Mouse (Mus musculus): ENCODE results near the gene Tcp11x2.
A peak's percentile ranks its signal among the peaks of the same experiment; 100 is the strongest.

The Tcp11x2 gene

DNA sequence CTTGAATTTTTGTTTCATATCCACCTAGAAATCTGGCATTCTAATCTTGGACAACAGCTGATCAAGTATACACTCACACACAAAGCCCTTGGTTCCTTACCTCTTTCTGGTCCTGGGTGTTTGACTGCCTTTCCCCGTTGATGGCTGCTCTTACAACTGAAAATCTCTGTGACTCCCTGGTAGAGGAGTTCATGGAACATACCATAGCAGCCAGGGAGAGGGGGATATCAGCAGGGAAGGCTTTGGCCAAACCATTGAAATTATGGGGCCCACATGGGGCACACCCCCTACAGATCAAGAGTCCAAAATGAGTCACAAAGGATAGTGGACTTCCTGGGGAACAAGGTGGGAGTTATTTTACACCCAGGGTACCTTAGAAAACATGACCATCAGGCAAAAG is at the start of gene Tcp11x2:
Tcp11x2 (minus strand) TSS at position 158 of the 400 bp plus-strand sequence.
- no peak for DNase-seq (ENCODE audit: low read depth, low spot score)

DNA sequence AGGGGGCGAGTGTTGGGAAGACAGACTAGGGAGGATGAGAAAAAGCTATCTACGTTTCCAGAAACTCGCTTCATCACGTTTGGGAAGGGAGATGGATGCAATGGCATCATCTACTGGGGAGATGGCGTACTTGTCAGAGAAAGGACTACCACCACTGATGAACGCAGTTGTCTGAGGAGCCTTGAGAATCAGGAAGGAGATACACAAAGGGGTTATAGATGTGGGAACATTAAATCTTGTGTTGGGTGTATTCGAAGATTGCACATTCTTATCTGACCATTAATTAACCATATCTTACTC is 49.4 kb upstream of the Tcp11x2 start:
- no peak for DNase-seq (ENCODE audit: low read depth, low spot score)

GRCm38 (mm10) chrX:135742304-135743055 is 48.9 kb upstream of the Tcp11x2 start, which contains the start of the genes Armcx5 and Gprasp1:
Gene Armcx5 (plus strand): TSS chrX:135742733.
Gene Gprasp1 (plus strand): TSS chrX:135742733.
- DNase-seq (ENCODE audit: low read depth, low spot score): peak; percentile 55

GRCm38 (mm10) chrX:135738730-135739520 is 45.3 kb upstream of the Tcp11x2 start:
- no peak for DNase-seq (ENCODE audit: low read depth, low spot score)

DNA sequence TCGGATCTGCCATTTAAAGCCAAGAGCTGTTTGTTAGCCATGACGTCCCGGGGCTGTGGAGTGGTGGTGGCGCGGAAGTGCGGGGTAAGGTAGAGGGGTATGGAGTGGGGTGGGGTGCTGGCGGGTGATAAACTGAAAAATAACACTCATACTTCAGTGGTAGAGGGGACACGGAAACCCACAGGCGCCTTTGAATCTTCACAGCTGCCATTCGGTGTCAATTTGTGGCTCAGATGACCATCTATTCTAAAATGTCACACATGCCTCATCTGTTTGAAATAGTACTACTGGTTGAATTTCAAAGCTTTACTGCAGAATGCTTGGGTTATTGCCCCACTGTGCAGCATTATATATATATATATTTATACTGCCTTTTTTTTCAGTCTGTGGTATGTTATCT is 31.6 kb upstream of the Tcp11x2 start, which contains the start of gene Tmsb15a:
Tmsb15a (minus strand) TSS at position 101 of the 400 bp plus-strand sequence.
- no peak for DNase-seq (ENCODE audit: low read depth, low spot score)

- no peak for DNase-seq (ENCODE audit: low read depth, low spot score)
These were observed 19.3 kb upstream of the Tcp11x2 start for GRCm38 (mm10) chrX:135712845-135713244.

- DNase-seq (ENCODE audit: low read depth, low spot score): no peak
These were observed 10.8 kb upstream of the Tcp11x2 start for GRCm38 (mm10) chrX:135704349-135704748.

GRCm38 (mm10) chrX:135703111-135703510 is 9.5 kb upstream of the Tcp11x2 start:
- DNase-seq (ENCODE audit: low read depth, low spot score): no peak

- DNase-seq (ENCODE audit: low read depth, low spot score): no peak
These were observed 5.8 kb downstream of the Tcp11x2 start for GRCm38 (mm10) chrX:135687802-135688201.

DNA sequence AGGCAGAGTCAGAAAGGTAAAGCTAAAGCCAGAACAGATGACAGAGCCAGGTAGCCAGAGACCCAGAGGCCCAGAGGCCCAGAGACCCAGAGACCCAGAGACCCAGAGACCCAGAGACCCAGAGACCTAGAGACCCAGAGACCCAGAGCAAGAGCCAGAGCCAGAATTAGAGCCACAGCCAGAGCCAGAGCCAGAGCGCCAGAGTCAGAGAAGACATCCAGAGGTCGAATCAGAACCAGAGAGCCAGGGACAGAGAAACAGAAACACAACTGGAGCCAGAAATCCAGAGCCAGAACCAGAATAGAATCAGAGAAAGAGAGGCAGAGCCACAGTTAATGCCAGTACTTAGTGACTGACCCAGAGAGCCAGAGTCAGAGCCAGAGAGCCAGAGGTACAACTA is 11.7 kb downstream of the Tcp11x2 start:
- no peak for DNase-seq (ENCODE audit: low read depth, low spot score)

DNA sequence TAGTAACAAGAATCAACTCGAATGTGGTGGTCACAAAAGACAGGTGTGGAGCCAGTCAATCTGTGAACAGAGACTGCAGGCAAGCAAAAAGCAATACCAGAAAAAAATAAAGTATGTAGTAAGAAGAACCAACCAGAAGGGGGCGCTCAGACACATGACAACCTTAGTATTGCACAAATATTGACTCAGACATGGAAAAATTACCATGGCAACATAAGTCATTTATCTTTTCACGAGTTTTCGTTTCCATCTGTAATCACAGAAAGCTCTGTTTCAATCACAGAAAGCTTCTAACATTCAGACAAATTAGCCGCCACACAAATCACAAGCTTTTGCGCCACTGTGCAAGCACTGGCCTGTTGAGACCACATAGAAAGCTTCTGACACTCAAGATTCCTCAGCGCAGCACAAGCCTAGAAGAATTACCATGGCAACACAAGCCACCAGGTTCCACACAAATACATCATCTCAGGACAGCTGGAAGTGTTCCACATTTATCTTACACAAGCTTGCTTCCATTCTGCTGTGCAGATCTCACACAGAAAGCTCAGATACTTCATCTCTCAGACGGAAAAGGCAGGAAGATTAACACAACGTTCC is 41.3 kb downstream of the Tcp11x2 start:
- DNase-seq (ENCODE audit: low read depth, low spot score): no peak

- DNase-seq (ENCODE audit: low read depth, low spot score): no peak
These were observed 66.0 kb downstream of the Tcp11x2 start, which contains the start of gene Prame for GRCm38 (mm10) chrX:135627605-135628004. Gene Prame (minus strand): TSS chrX:135627705.

Measured in WW6 (cell line).